Mouse (Mus musculus): ENCODE data around the gene Gm28374.

Gm28374 gene

GRCm38 (mm10) chr19:6088841-6089240, 6.8 kb upstream of the Gm28374 start:
- DNase-seq (ENCODE audit: extremely low read depth, insufficient read length, low spot score) = no peak

DNA sequence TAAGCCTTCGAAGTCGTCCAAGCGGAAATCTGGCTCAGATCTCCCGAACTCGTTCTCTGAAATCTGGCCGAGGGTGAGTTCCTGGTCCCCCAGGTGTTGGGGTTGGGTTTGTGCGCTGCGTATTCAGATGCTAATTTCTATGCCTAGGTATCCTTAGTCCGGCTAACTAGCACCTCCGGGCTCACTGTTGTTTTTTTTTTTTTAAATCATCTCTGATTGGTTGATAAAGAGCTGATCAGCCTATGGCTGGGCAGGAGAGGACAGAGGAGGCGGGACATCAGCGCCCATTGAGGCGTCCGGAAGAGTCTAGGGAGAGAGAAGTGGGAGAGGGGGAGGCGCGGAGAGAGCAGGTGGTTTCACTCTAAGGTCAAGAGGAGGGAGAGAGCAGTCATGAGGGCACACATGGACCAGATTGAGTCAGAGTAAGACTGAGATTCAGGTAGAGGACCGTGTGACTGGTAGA, 3.4 kb upstream of the Gm28374 start:
- peak; percentile 68 for DNase-seq (ENCODE audit: extremely low read depth, insufficient read length, low spot score)

- peak; percentile 98 for DNase-seq (ENCODE audit: extremely low read depth, insufficient read length, low spot score)
These were observed 2.6 kb upstream of the Gm28374 start, which contains the start of the genes Zfpl1 and Cdca5 for GRCm38 (mm10) chr19:6084478-6085248. TSS of gene Zfpl1 (minus strand) at chr19:6084956. TSS of gene Cdca5 (plus strand) at chr19:6084983.

- no peak for DNase-seq (ENCODE audit: extremely low read depth, insufficient read length, low spot score)
These were observed 2.0 kb downstream of the Gm28374 start, which contains the start of gene Tmem262 for GRCm38 (mm10) chr19:6079983-6080480. TSS of gene Tmem262 (plus strand) at chr19:6080033.

GRCm38 (mm10) chr19:6076564-6077393, 5.3 kb downstream of the Gm28374 start, which contains the start of gene Vps51:
TSS of gene Vps51 (minus strand) at chr19:6077231.
- peak; percentile 92 for DNase-seq (ENCODE audit: extremely low read depth, insufficient read length, low spot score)

- no peak for DNase-seq (ENCODE audit: extremely low read depth, insufficient read length, low spot score)
These were observed 8.2 kb downstream of the Gm28374 start for GRCm38 (mm10) chr19:6073889-6074288.

- no peak for DNase-seq (ENCODE audit: extremely low read depth, insufficient read length, low spot score)
These were observed 10.8 kb downstream of the Gm28374 start for GRCm38 (mm10) chr19:6071261-6071660.

- DNase-seq (ENCODE audit: extremely low read depth, insufficient read length, low spot score) = no peak
These were observed 11.3 kb downstream of the Gm28374 start for GRCm38 (mm10) chr19:6070571-6071250.

GRCm38 (mm10) chr19:6069851-6070250, 12.2 kb downstream of the Gm28374 start:
- DNase-seq (ENCODE audit: extremely low read depth, insufficient read length, low spot score) = no peak

DNA sequence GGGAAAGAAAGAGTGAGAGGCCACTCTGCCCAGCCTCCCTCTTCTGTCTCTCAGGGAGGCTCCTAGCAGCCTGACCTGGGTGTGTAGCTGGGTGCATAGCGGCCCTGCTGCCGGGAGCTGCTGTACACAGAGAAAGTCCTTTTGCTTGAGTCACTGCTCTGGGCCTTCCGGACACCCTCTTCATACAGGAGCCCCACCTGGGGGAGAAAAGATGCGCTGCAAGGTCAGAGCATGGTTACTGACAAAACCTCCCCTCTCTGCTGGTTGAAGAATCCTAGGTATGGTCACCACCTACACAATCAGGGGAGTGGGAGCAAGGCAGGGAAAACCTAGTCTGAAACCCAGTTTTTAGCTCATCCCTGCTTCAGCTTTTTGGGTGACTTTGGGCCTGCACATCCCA, 13.1 kb downstream of the Gm28374 start:
- DNase-seq (ENCODE audit: extremely low read depth, insufficient read length, low spot score) = no peak

DNA sequence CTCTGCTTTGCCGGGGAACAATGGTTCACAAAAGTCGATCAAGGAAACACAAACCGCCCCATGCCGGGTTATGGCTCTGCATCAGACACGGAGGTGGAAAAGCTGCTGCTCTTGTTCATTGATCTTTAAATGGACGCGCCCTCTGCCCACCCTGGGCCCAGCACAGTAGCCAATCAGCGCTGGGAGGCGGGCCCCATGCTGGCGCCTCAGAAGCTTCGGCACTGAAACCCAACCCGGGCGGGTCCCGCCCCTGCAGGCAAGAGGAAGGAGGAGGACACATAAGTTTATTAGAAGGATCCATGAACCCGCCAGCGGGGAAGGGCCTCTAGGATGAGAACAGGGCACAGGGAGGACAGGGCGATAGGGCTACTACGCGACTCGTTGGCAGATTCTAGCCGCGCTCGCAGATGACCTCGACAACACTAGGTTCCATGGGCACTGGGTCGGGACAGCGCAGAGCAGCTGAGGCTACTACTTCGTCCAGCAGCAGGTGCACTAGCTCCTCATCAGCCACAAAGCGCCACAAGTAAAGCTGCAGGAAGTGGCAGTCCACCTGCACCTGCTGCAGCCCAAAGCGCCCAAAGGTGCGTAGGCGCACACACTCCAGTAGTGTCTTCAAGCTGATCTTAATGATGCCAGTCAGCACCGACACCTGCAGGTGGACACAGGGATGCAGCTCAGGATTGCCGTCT, 14.2 kb downstream of the Gm28374 start, which contains the start of gene Tm7sf2:
TSS of gene Tm7sf2 (minus strand) at position 650 of the 692 bp plus-strand sequence.
- DNase-seq (ENCODE audit: extremely low read depth, insufficient read length, low spot score) = peak; percentile 79

DNA sequence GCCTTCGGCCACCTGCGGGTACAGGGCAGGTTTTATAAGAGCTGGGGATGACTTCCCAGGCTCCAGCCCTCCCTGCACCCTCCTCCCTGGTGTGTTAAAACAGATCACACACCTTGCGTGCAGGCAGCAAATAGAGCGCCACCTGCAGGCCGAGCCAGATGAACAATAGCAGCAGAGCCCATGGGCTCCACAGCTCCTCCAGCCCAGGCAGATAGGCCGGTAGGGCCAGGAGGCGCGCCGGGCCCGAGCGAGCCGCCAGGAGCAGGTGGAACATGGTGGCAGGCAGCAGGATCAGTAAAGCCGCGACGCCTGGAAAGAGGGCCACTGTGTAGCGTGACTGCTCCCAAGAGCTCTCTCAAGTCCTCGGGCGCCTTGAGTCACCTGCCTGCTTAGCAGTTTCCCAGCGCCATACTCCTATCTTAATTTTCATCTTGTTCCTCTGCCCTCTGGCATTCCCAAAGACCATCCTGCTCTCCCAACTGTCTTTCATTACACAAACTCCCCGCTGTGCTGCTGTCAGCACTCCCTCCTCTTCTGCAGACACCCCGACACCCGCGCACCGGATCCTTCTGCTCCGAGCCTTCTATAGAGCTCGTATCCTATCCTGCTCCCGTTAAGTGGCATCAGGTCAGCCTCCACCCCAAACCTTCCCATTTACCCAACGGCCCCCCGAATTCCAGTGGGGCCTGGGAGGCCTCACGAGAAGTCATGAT, 14.9 kb downstream of the Gm28374 start:
- peak; percentile 78 for DNase-seq (ENCODE audit: extremely low read depth, insufficient read length, low spot score)

DNA sequence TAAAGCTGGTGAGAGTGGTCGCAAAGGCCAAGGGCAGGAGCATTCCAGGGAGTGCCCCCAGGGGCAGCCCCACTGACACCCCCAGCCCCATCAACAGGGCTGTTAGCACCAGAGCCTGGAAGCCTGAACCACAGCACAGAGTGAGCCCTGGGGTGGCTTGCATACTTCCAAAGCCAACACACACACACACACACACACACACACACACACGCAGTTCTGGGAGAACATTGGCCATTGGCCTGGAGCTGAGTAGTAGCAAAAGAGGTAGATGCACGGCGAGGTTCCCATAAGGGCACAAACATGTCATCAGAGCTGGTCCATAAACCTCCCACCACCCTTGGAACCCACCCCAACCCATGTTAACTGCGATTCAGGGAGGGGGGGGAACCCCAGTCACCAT, 15.5 kb downstream of the Gm28374 start:
- DNase-seq (ENCODE audit: extremely low read depth, insufficient read length, low spot score) = no peak

DNA sequence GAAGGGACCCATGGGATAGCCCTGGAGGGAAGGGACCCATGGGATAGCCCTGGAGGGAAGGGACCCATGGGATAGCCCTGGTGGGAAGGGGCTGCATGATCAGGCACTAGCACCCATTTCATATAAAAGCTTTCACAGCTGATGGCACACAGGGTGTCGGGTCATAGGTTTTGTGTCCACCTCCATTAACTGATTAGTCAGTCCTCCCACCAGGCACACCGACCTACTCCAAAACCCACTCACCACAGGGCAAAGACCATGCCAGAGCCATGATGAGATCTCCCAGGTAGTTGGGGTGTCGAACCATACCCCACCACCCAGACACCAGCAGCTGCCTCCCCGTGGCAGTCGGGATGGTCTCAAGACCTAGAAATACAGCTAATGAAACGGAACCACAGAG, 19.0 kb downstream of the Gm28374 start:
- no peak for DNase-seq (ENCODE audit: extremely low read depth, insufficient read length, low spot score)

GRCm38 (mm10) chr19:6062418-6062817, 19.6 kb downstream of the Gm28374 start:
- no peak for DNase-seq (ENCODE audit: extremely low read depth, insufficient read length, low spot score)

GRCm38 (mm10) chr19:6061641-6062302, 20.3 kb downstream of the Gm28374 start:
- peak; percentile 65 for DNase-seq (ENCODE audit: extremely low read depth, insufficient read length, low spot score)

DNA sequence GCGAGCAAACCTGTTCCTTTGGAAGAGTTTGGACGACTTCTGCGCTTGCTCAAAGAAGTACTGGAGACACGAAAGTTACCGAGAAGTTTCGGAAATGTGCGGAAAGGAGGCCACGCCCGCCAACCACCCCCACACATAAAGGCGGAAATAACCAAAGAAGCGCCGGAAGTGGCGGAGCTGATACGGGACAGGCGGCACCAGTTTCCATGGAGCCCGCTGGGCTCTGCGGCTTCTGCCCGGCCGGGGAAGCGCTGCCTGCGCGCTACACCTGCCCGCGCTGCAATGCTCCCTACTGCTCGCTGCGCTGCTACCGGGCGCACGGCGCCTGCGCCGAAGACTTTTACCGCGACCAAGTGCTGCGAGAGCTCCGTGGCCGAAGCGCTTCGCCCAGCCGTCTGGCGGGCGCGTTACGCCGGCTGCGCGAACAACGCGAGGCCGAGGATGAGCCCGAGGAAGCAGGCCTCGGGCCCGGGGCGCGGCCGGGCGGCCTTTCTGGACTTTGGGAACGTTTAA, 21.0 kb downstream of the Gm28374 start, which contains the start of gene Znhit2:
TSS of gene Znhit2 (plus strand) at position 172 of the 513 bp plus-strand sequence.
- peak; percentile 87 for DNase-seq (ENCODE audit: extremely low read depth, insufficient read length, low spot score)

DNA sequence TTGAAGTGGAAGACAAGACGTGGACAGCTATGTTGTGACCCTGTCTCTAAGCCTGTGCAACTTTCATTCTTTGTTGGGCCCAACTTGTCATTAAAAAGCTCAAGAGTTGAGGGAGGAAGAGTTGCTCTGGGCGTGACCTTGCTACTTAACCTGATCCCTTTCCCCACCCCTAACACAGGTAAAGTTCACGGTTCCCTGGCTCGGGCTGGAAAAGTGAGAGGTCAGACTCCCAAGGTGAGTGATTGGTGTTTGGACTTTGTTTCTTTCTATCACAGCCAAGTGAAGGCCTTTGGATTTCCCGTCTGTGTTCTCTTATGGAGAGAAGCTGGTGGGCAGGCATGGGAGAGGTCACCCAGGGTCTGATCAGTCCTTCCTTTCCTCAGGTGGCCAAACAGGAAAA, 23.1 kb downstream of the Gm28374 start:
- DNase-seq (ENCODE audit: extremely low read depth, insufficient read length, low spot score) = no peak
